Mouse (Mus musculus): Measurements from ENCODE around the gene Mgst2. TPM values are rescaled to one million over a fixed set of nuclear protein-coding genes. Genes with fewer than 3 reads are reported as not detected.

Gene Mgst2
- polyA plus RNA-seq, 1 experiment from 2014 or later = 1.3 TPM

DNA sequence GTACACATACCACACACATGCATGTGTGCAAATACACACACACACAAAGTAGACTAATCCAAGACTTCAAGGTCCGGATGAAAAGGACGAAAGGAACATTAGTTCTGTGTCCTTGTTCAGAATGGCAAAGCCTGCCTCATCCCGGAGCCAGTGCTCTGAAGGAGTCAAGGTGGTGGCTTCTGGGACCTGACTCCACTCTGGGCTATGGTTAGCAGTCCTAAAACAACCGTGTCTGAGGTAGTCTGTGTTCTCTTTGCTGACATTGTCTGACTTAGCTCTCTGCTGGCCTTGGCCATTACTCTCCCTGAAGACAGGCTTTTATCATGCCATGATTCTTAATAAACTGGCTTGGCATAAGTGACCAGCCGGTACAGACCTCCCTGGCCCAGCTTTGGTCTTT, 745 bp upstream of the Mgst2 start:
- no peak overlapping the region for H3K4me2 ChIP-seq
- WGBS = 85% methylated on average over 5 of the region's 5 CpGs
- H3K36me3 ChIP-seq = no peaks in the 10 kb centered on the region
- no peak overlapping the region for H3K4me3 ChIP-seq
- no peaks in the 10 kb centered on the region for H3K27me3 ChIP-seq
- no peaks in the 10 kb centered on the region for H3K4me1 ChIP-seq (replicated peaks)
- no peak overlapping the region for H3K9ac ChIP-seq
- no peak for ATAC-seq (ENCODE audit: low read depth)
- H3K27ac ChIP-seq (replicated peaks) = no peak overlapping the region
- H3K9me3 ChIP-seq = no peaks in the 10 kb centered on the region

DNA sequence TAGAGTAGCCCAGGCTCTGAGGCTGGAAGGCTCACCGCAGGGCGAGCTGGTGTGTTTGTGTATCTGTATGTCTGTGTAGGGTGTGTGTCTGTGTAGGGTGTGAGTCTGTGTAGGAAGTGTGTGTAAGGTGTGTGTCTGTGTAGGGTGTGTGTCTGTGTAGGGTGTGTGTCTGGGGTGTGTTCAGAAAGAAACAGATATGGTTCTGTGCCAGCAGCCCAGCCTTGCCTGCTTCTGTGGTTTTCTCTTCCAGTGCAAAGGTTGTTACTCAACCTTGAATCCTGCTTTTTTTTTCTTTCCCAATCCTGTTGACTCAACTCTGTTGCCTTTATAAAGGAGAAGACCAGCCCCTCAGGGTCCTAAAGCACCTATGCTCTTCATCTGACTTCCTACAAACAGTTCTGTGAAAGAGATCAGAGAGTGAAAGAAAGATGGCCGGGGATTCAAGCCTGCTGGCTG, 689 bp downstream of the Mgst2 start:
- Histone ChIP-seq H3K4me1 (replicated peaks) (no peaks in the 10 kb centered on the region), H3K4me2 (no peak overlapping the region), H3K9me3 (no peaks in the 10 kb centered on the region), H3K4me3 (no peak overlapping the region), H3K9ac (no peak overlapping the region), H3K27ac (replicated peaks) (no peak overlapping the region), H3K27me3 (no peaks in the 10 kb centered on the region), H3K36me3 (no peaks in the 10 kb centered on the region)
- ATAC-seq (ENCODE audit: low read depth) = no peak
- 82% methylated on average over 3 of the region's 3 CpGs for WGBS

DNA sequence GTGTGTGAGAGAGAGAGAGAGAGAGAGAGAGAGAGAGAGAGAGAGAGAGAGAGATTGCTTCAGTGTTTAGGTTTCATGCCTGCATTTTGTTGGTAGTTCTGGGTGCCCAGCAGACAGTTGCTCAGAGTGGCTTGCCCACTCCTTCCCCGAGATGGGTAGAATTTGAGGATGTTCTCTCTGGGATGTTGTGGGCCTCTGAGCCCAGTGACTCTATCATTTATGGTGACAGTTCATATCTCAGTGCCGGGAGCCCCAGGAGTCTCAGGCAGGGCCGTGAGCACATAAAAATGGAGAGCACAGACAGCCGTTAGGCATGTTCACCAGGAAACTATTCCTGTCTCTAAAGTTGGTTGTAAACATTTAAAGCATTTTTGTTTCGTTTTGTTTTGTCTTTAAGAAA, 1.2 kb downstream of the Mgst2 start:
- Histone ChIP-seq H3K36me3 (no peaks in the 10 kb centered on the region), H3K9ac (no peak overlapping the region), H3K4me3 (no peak overlapping the region), H3K27ac (replicated peaks) (no peak overlapping the region), H3K4me1 (replicated peaks) (no peaks in the 10 kb centered on the region), H3K4me2 (no peak overlapping the region), H3K9me3 (no peaks in the 10 kb centered on the region), H3K27me3 (no peaks in the 10 kb centered on the region)
- 53% methylated on average over 5 of the region's 5 CpGs for WGBS
- ATAC-seq (ENCODE audit: low read depth) = no peak

DNA sequence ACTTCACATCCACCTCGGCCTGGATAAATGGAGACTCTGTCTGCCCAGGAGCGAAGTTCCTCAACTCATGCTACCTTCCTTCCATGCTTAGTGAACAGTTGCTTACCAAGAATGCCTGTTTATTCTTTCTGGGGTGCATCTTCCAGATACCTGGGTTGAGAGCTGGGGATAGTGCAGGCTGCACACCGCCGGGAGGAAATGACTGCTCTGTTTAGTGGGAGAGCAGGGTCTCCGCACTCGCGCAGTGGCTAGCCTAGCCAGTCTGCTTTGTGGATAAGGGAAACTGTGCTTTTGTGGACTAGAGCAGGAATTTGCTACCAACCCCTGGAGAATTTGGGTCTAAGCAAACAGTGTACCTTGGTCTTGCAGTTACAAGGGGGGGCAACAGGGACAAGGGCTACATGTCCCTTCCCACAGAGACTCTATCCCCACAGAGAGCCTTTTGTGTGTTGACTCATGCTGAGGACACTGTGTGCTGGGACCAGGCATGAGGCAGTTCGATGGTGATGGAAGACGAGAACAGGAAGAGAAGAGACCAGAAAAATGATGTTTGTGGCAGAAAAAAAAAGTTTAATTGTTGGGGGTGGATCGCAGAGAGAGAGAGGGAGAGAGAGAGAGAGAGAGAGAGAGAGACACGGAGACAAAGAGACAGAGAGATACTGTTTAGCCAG, 1.9 kb downstream of the Mgst2 start:
- no peak overlapping the region for H3K9ac ChIP-seq
- no peak overlapping the region for H3K4me3 ChIP-seq
- no peaks in the 10 kb centered on the region for H3K4me1 ChIP-seq (replicated peaks)
- ATAC-seq (ENCODE audit: low read depth) = no peak
- H3K4me2 ChIP-seq = no peak overlapping the region
- no peaks in the 10 kb centered on the region for H3K36me3 ChIP-seq
- WGBS = 79% methylated on average over 11 of the region's 11 CpGs
- no peak overlapping the region for H3K27ac ChIP-seq (replicated peaks)
- no peaks in the 10 kb centered on the region for H3K9me3 ChIP-seq
- H3K27me3 ChIP-seq = no peaks in the 10 kb centered on the region

DNA sequence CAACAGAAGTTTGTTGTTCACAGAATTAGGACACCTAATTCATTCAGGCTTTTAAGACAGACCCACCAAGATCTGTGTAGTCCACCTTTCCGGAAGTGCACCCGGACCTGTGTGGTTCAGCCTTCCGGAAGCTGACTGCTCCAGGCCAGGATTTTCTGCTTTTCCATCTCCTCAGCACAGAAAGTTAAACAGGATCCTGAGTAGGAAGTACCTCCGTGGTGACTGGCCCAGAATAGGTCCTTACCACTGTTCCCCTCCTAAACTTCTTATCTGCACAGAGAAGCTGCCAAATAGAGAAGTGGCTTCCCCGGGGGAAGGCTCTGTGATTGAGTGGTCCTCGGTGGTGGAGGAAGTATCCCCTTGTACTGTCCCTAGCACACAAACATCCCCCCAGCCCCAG, 2.4 kb downstream of the Mgst2 start:
- 77% methylated on average over 6 of the region's 6 CpGs for WGBS
- ATAC-seq (ENCODE audit: low read depth) = no peak
- no peaks in the 10 kb centered on the region for H3K27me3 ChIP-seq

DNA sequence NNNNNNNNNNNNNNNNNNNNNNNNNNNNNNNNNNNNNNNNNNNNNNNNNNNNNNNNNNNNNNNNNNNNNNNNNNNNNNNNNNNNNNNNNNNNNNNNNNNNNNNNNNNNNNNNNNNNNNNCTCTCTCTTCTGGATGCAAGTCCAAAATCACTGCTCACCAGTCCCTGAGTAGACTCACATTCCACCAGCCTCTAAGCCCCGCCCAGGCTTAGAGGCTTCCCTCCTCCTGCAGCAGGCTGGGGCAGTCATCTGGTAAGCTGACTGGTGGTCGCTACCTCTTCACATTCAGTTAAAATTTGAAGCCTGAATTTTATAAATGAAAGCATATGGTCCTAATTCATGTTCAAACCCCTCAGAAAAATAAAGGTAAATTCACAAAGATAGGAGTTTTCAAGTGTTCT, 8.4 kb downstream of the Mgst2 start:
- ATAC-seq (ENCODE audit: low read depth) = no peak
- no peak overlapping the region for H3K27ac ChIP-seq (replicated peaks)
- WGBS = 63% methylated on average over 2 of the region's 2 CpGs
- H3K4me3 ChIP-seq = no peak overlapping the region
- H3K4me1 ChIP-seq (replicated peaks) = no peaks in the 10 kb centered on the region; the same call in 1 of the 2 replicates
- H3K27me3 ChIP-seq = no peaks in the 10 kb centered on the region
- H3K36me3 ChIP-seq = no peaks in the 10 kb centered on the region
- H3K9ac ChIP-seq = no peak overlapping the region
- no peaks in the 10 kb centered on the region for H3K9me3 ChIP-seq
- H3K4me2 ChIP-seq = no peak overlapping the region

More for the DNA sequence above, 2.4 kb downstream of the Mgst2 start:
- H3K27ac ChIP-seq (replicated peaks) = no peak overlapping the region
- no peaks in the 10 kb centered on the region for H3K9me3 ChIP-seq
- no peak overlapping the region for H3K4me2 ChIP-seq
- no peak overlapping the region for H3K9ac ChIP-seq
- H3K4me3 ChIP-seq = no peak overlapping the region
- no peaks in the 10 kb centered on the region for H3K36me3 ChIP-seq
- H3K4me1 ChIP-seq (replicated peaks) = no peaks in the 10 kb centered on the region

DNA sequence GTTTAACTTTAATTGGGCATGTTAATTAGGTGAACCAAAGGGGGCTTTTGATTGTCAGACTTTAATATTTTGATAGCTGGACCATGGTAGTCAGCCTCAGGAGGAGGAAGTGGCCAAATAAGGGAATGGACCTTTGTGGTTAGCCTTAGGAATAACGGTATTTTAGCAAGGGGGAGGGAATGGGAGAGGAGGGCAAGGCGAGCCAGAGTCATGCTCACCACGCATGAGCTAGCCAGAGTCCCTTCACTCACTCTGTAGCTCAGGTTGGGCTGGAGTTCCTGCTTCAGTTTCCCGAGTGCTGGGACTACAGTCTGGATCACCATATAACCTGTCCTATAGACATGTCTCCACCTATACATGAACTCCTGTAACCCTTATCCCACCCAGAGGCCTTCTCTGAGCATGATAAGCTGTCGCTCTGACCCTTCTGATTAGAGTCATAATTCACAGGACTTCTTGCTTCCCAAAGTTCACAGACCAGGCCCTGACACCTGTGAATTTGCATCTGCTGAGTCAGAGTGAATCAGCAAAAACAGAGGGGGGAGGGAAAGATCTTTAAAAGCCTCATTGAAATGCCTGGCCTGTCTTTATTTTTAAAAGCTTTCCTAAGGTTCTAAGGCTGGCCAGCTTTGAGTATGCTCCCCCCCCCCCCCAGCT, 10.4 kb downstream of the Mgst2 start:
- no peak overlapping the region for H3K27ac ChIP-seq (replicated peaks)
- no peaks in the 10 kb centered on the region for H3K27me3 ChIP-seq
- H3K9me3 ChIP-seq = no peaks in the 10 kb centered on the region
- no peaks in the 10 kb centered on the region for H3K36me3 ChIP-seq
- H3K9ac ChIP-seq = no peak overlapping the region
- no peak overlapping the region for H3K4me2 ChIP-seq
- WGBS = 78% methylated on average over 5 of the region's 5 CpGs
- ATAC-seq (ENCODE audit: low read depth) = no peak
- H3K4me1 ChIP-seq (replicated peaks) = no peaks in the 10 kb centered on the region; the same call in 1 of the 2 replicates
- no peak overlapping the region for H3K4me3 ChIP-seq

DNA sequence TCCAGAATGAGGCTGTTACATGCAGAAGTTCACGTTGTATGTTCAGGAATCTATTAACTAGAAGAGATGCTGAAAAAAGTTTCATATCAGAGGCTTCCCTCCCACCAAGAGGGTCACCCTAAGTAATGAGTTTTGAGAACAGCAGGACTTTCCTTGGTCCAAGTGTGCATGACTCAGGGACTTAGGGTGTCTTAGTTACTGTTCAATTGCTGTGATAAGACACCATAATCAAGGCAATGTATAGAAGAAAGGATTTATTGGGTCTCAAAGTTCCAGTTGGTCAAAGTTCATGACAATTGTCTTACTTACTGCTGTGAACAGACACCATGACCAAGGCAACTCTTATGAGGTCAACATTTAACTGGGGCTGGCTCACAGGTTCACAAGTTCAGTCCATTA, 10.9 kb downstream of the Mgst2 start:
- Histone ChIP-seq H3K27me3 (no peaks in the 10 kb centered on the region), H3K36me3 (no peaks in the 10 kb centered on the region), H3K4me1 (replicated peaks) (no peaks in the 10 kb centered on the region; the same call in 1 of the 2 replicates), H3K27ac (replicated peaks) (no peak overlapping the region), H3K9me3 (no peaks in the 10 kb centered on the region), H3K4me3 (no peak overlapping the region), H3K9ac (no peak overlapping the region), H3K4me2 (no peak overlapping the region)
- 97% methylated on average over 1 of the region's 1 CpGs for WGBS
- no peak for ATAC-seq (ENCODE audit: low read depth)

DNA sequence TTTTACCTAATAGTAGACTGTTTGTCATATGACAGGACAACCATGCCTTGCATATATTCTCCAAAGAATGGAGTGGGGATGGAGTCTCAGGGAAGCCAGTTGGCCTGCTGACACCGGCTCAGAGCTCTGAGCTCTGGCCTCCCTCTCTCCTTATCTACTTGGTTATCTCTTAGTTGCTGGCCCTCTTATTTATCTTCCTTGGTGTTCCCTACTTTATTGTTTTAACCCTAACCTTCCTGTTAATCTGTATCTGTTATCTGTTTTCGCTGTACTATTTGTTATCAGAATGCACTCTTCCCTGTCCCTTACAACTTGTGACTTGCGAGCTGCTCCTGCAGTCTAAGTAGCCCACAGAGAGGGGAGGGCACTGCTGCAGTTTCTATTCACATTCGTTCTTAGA, 12.5 kb downstream of the Mgst2 start:
- H3K9me3 ChIP-seq = no peaks in the 10 kb centered on the region
- ATAC-seq (ENCODE audit: low read depth) = no peak
- no peak overlapping the region for H3K4me3 ChIP-seq
- no peaks in the 10 kb centered on the region for H3K36me3 ChIP-seq
- H3K4me2 ChIP-seq = no peak overlapping the region
- H3K9ac ChIP-seq = no peak overlapping the region
- 63% methylated on average over 4 of the region's 4 CpGs for WGBS
- H3K4me1 ChIP-seq (replicated peaks) = no peaks in the 10 kb centered on the region; the same call in 1 of the 2 replicates
- no peak overlapping the region for H3K27ac ChIP-seq (replicated peaks)
- no peaks in the 10 kb centered on the region for H3K27me3 ChIP-seq

DNA sequence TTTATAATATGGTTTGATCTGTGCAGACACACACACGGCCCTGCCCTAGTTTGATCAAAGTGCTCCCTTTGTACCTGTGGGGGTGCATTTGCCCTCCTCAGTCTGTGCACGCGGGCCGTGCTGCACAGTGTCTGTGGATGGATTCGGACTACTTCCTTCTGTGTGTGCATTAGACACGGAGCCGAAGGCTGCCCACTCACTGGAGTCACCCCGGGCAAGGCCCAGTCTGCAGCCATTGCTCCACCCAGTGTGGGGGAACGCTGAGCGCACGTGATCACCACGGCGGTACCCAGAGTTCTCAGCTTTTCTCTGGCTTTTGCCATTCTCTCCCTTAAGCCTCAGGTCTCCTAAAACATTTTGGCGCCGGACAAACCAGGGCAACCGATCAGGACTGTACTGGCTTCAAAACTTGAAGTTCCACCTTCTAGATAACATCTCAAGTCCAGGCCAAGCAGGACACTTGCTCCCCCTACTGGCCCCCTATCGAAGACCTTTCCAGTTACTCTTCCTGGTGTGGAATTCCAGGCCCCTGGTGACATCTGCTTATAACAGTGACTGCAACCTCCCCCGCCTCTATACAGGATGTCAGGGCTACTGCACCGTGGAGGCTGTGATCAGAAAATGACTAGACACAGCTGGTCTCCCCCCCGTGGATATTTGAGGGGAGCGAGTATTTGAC, 13.4 kb downstream of the Mgst2 start:
- ATAC-seq (ENCODE audit: low read depth) = no peak
- Histone ChIP-seq H3K36me3 (no peaks in the 10 kb centered on the region), H3K9ac (no peak overlapping the region), H3K4me2 (no peak overlapping the region), H3K9me3 (no peaks in the 10 kb centered on the region), H3K4me3 (no peak overlapping the region), H3K4me1 (replicated peaks) (no peaks in the 10 kb centered on the region; the same call in 1 of the 2 replicates), H3K27me3 (no peaks in the 10 kb centered on the region), H3K27ac (replicated peaks) (no peak overlapping the region)
- 72% methylated on average over 21 of the region's 21 CpGs for WGBS

DNA sequence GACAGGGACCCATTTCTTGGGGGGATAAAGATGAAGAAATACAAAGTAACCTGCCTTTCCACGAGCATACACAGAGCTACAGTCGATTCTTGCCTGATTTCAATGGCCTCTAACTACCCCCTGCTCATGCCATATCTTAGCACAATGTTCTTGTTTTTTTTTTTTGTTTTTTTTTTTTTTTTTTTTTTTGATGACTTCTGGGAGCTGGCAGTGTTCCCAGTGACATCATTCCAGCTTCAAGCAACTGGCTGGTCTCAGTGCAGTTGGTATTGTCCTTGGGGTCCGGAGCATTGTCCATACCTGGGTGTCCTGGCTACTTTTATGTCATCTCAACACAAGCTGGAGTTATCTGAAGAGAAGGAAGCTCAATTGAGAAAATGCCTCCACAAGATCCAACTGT, 14.8 kb downstream of the Mgst2 start:
- WGBS = 91% methylated on average over 3 of the region's 3 CpGs
- no peak overlapping the region for H3K4me2 ChIP-seq
- ATAC-seq (ENCODE audit: low read depth) = no peak
- H3K9ac ChIP-seq = no peak overlapping the region
- H3K4me3 ChIP-seq = no peak overlapping the region
- no peaks in the 10 kb centered on the region; the same call in 1 of the 2 replicates for H3K4me1 ChIP-seq (replicated peaks)
- no peak overlapping the region for H3K27ac ChIP-seq (replicated peaks)
- no peaks in the 10 kb centered on the region for H3K27me3 ChIP-seq
- no peaks in the 10 kb centered on the region for H3K9me3 ChIP-seq
- H3K36me3 ChIP-seq = no peaks in the 10 kb centered on the region

DNA sequence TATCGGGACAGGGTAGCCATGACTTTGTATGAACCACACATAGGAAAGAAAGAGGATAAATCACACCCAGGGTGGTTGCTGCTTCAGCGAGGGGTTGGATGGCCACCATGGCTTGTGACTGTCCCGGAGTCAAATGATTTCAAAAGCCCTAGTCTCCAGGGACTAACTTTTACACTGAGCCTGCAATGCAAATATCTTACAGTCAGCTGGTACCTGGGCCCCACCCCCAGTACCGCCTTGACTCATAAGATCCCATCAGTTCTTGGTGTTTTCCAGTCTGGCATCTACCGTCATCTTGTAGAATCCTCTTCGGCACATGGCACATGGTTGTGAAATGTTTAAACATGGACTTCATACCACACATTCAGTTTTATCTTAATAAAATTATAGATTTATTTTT, 25.4 kb downstream of the Mgst2 start:
- Histone ChIP-seq H3K4me1 (replicated peaks) (no peaks in the 10 kb centered on the region), H3K4me2 (no peak overlapping the region), H3K4me3 (no peak overlapping the region), H3K27me3 (no peaks in the 10 kb centered on the region), H3K9me3 (no peaks in the 10 kb centered on the region), H3K9ac (no peak overlapping the region), H3K27ac (replicated peaks) (no peak overlapping the region), H3K36me3 (peaks cover 29% of the 10 kb centered on the region)
- WGBS = 92% methylated on average over 6 of the region's 6 CpGs
- ATAC-seq (ENCODE audit: low read depth) = no peak

Data from neural tube, embryonic 13.5 days (tissue).